Mouse (Mus musculus): ENCODE measurements around the gene Gm42791. TPM values are rescaled to one million over a fixed set of nuclear protein-coding genes. Genes with fewer than 3 reads are reported as not detected.
A peak's percentile ranks its signal among the peaks of the same experiment; 100 is the strongest.

Gm42791 gene
- polyA plus RNA-seq, 1 experiment from 2014 or later, result 0.78 TPM

GRCm38 (mm10) chr5:148890237-148890636 is 104.7 kb downstream of the Gm42791 start:
- 97% methylated on average over 4 of the region's 4 CpGs for WGBS
- ATAC-seq (no peak), DNase-seq (ENCODE audit: low spot score) (no peak)
- Histone ChIP-seq H3K27ac (ENCODE audit: low read length) (no peak overlapping the region), H3K9me3 (ENCODE audit: low read length) (no peaks in the 10 kb centered on the region), H3K36me3 (ENCODE audit: insufficient read depth, low read length) (0 out of 2 replicates have a peak, but pooled peaks cover 4% of the 10 kb centered on the region), H3K4me3 (ENCODE audit: low read depth, low read length) (no peak overlapping the region), H3K4me1 (ENCODE audit: insufficient read depth, low read depth, low read length) (no peaks in the 10 kb centered on the region), H3K9ac (replicated peaks; ENCODE audit: low read depth) (no peak overlapping the region), H3K4me2 (replicated peaks; ENCODE audit: low read depth, low read length) (no peak overlapping the region), H3K27me3 (replicated peaks; ENCODE audit: insufficient read depth, low read length) (no peaks in the 10 kb centered on the region)
- no peak for TF ChIP-seq EP300 (IDR thresholded peaks at IDR 0.05)
- no peak for TF ChIP-seq CTCF (IDR thresholded peaks at IDR 0.05)

GRCm38 (mm10) chr5:148888032-148888431 is 106.9 kb downstream of the Gm42791 start:
- Histone ChIP-seq H3K9ac (replicated peaks; ENCODE audit: low read depth) (no peak overlapping the region), H3K27ac (ENCODE audit: low read length) (no peak overlapping the region), H3K9me3 (ENCODE audit: low read length) (no peaks in the 10 kb centered on the region), H3K4me3 (ENCODE audit: low read depth, low read length) (no peak overlapping the region), H3K4me2 (replicated peaks; ENCODE audit: low read depth, low read length) (no peak overlapping the region), H3K27me3 (replicated peaks; ENCODE audit: insufficient read depth, low read length) (no peaks in the 10 kb centered on the region), H3K36me3 (ENCODE audit: insufficient read depth, low read length) (0 out of 2 replicates have a peak, but pooled peaks cover 4% of the 10 kb centered on the region), H3K4me1 (ENCODE audit: insufficient read depth, low read depth, low read length) (no peaks in the 10 kb centered on the region)
- no peak for ATAC-seq
- TF ChIP-seq EP300 (IDR thresholded peaks at IDR 0.05) (no peak), CTCF (IDR thresholded peaks at IDR 0.05) (no peak)
- DNase-seq (ENCODE audit: low spot score), result no peak
- 82% methylated on average over 6 of the region's 6 CpGs for WGBS

GRCm38 (mm10) chr5:148885821-148886609 is 108.9 kb downstream of the Gm42791 start:
- Histone ChIP-seq H3K9ac (replicated peaks; ENCODE audit: low read depth) (no peak overlapping the region), H3K4me2 (replicated peaks; ENCODE audit: low read depth, low read length) (peak overlapping the region; percentile 27; the same call in 1 of the 2 replicates), H3K27me3 (replicated peaks; ENCODE audit: insufficient read depth, low read length) (no peaks in the 10 kb centered on the region), H3K9me3 (ENCODE audit: low read length) (no peaks in the 10 kb centered on the region), H3K36me3 (ENCODE audit: insufficient read depth, low read length) (0 out of 2 replicates have a peak, but pooled peaks cover 4% of the 10 kb centered on the region), H3K4me1 (ENCODE audit: insufficient read depth, low read depth, low read length) (no peaks in the 10 kb centered on the region), H3K27ac (ENCODE audit: low read length) (no peak overlapping the region), H3K4me3 (ENCODE audit: low read depth, low read length) (no peak overlapping the region)
- TF ChIP-seq EP300 (IDR thresholded peaks at IDR 0.05) (no peak), CTCF (IDR thresholded peaks at IDR 0.05) (no peak)
- peak; percentile 82 for DNase-seq (ENCODE audit: low spot score)
- 28% methylated on average over 22 of the region's 22 CpGs for WGBS
- ATAC-seq, result peak; percentile 96

GRCm38 (mm10) chr5:148883671-148884070 is 111.3 kb downstream of the Gm42791 start:
- H3K4me3 ChIP-seq (ENCODE audit: low read depth, low read length), result no peak overlapping the region
- TF ChIP-seq CTCF (IDR thresholded peaks at IDR 0.05) (no peak), EP300 (IDR thresholded peaks at IDR 0.05) (no peak)
- H3K27ac ChIP-seq (ENCODE audit: low read length), result no peak overlapping the region
- no peaks in the 10 kb centered on the region for H3K4me1 ChIP-seq (ENCODE audit: insufficient read depth, low read depth, low read length)
- WGBS, result 82% methylated on average over 8 of the region's 8 CpGs
- no peaks in the 10 kb centered on the region for H3K36me3 ChIP-seq (ENCODE audit: insufficient read depth, low read length)
- ATAC-seq, result no peak
- H3K9me3 ChIP-seq (ENCODE audit: low read length), result no peaks in the 10 kb centered on the region
- no peak overlapping the region for H3K9ac ChIP-seq (replicated peaks; ENCODE audit: low read depth)
- H3K4me2 ChIP-seq (replicated peaks; ENCODE audit: low read depth, low read length), result no peak overlapping the region
- H3K27me3 ChIP-seq (replicated peaks; ENCODE audit: insufficient read depth, low read length), result no peaks in the 10 kb centered on the region
- no peak for DNase-seq (ENCODE audit: low spot score)

GRCm38 (mm10) chr5:148879218-148879617 is 115.7 kb downstream of the Gm42791 start:
- no peak for DNase-seq (ENCODE audit: low spot score)
- Histone ChIP-seq H3K36me3 (ENCODE audit: insufficient read depth, low read length) (no peaks in the 10 kb centered on the region), H3K4me2 (replicated peaks; ENCODE audit: low read depth, low read length) (no peak overlapping the region), H3K9me3 (ENCODE audit: low read length) (no peaks in the 10 kb centered on the region), H3K4me3 (ENCODE audit: low read depth, low read length) (no peak overlapping the region), H3K27me3 (replicated peaks; ENCODE audit: insufficient read depth, low read length) (no peaks in the 10 kb centered on the region), H3K4me1 (ENCODE audit: insufficient read depth, low read depth, low read length) (no peaks in the 10 kb centered on the region), H3K27ac (ENCODE audit: low read length) (no peak overlapping the region), H3K9ac (replicated peaks; ENCODE audit: low read depth) (no peak overlapping the region)
- TF ChIP-seq EP300 (IDR thresholded peaks at IDR 0.05) (no peak), CTCF (IDR thresholded peaks at IDR 0.05) (peak; percentile 49)
- ATAC-seq, result no peak
- WGBS, result 96% methylated on average over 6 of the region's 6 CpGs

- no peak overlapping the region for H3K27ac ChIP-seq (ENCODE audit: low read length)
- H3K9me3 ChIP-seq (ENCODE audit: low read length), result no peaks in the 10 kb centered on the region
- H3K4me1 ChIP-seq (ENCODE audit: insufficient read depth, low read depth, low read length), result no peaks in the 10 kb centered on the region
- no peaks in the 10 kb centered on the region for H3K27me3 ChIP-seq (replicated peaks; ENCODE audit: insufficient read depth, low read length)
- DNase-seq (ENCODE audit: low spot score) (no peak), ATAC-seq (no peak)
- H3K36me3 ChIP-seq (ENCODE audit: insufficient read depth, low read length), result no peaks in the 10 kb centered on the region
- no peak overlapping the region for H3K4me3 ChIP-seq (ENCODE audit: low read depth, low read length)
- H3K4me2 ChIP-seq (replicated peaks; ENCODE audit: low read depth, low read length), result no peak overlapping the region
- TF ChIP-seq EP300 (IDR thresholded peaks at IDR 0.05), result no peak
- no peak for TF ChIP-seq CTCF (IDR thresholded peaks at IDR 0.05)
- no peak overlapping the region for H3K9ac ChIP-seq (replicated peaks; ENCODE audit: low read depth)
- WGBS, result 56% methylated on average over 8 of the region's 8 CpGs
These were observed 121.8 kb downstream of the Gm42791 start for GRCm38 (mm10) chr5:148873116-148873515.

Measured in lung, postnatal 0 days (tissue).